Mouse (Mus musculus) hindbrain, embryonic 15.5 days (tissue): ENCODE results near the gene Nup54. TPM values are rescaled to one million over a fixed set of nuclear protein-coding genes. Genes with fewer than 3 reads are reported as not detected.
A peak's percentile ranks its signal among the peaks of the same experiment; 100 is the strongest.

Experiments
- ATAC-seq: fragments of 200-750 bp; cut with Nextera tagmentation; 2 replicates; pipeline ENCODE4 v1.8.0; 2017; ENCODE audit warnings: low read depth, moderate number of reproducible peaks, moderate TSS enrichment; ENCODE audit not compliant: low FRiP score
- H3K27ac ChIP-seq: fragments of 300-500 bp; sonication (generic); replicated peaks from 2 replicates; pipeline ENCODE4 v1.5.1; 2015; ENCODE audit warnings: mild to moderate bottlenecking, inconsistent platforms
- H3K27me3 ChIP-seq: fragments of 300-500 bp; sonication (generic); 2 replicates; pipeline ENCODE4 v1.6.1; 2015; ENCODE audit warnings: control low read depth, inconsistent platforms
- H3K36me3 ChIP-seq: fragments of 300-500 bp; sonication (generic); 2 replicates; pipeline ENCODE4 v1.6.1; 2015; ENCODE audit warnings: control low read depth, inconsistent platforms
- H3K4me1 ChIP-seq: fragments of 300-500 bp; sonication (generic); replicated peaks from 2 replicates; pipeline ENCODE4 v1.6.1; 2015; ENCODE audit warnings: control low read depth, inconsistent platforms
- H3K4me2 ChIP-seq: fragments of 300-500 bp; sonication (generic); 2 replicates; pipeline ENCODE4 v1.6.1; 2015; ENCODE audit warnings: moderate library complexity, mild to moderate bottlenecking, inconsistent platforms
- H3K4me3 ChIP-seq: fragments of 300-500 bp; sonication (generic); 2 replicates; pipeline ENCODE4 v1.5.1; 2015; ENCODE audit warnings: mild to moderate bottlenecking, inconsistent platforms
- H3K9ac ChIP-seq: fragments of 300-500 bp; sonication (generic); 2 replicates; pipeline ENCODE4 v1.6.1; 2015; ENCODE audit warnings: inconsistent platforms
- H3K9me3 ChIP-seq: fragments of 300-500 bp; sonication (generic); 2 replicates; pipeline ENCODE4 v1.6.1; 2016; ENCODE audit warnings: control low read depth, inconsistent platforms
- WGBS: fragments of 180-500 bp; shearing (Covaris S2); methylation state at CpG from one replicate; pipeline ENCODE4 v1.1.7; 2015; 5-methylcytosine and 5-hydroxymethylcytosine counted together
- polyA plus RNA-seq: library from polyadenylated mRNA; unstranded; fragments of >200 nt; fragmentation: Nextera tagmentation; extraction: Ambion mirVana; gene quantifications from 2 replicates; pipeline ENCODE4 v1.2.1, GENCODE M21; 2015

Gene Nup54
- polyA plus RNA-seq, 1 experiment from 2014 or later: 50.5 TPM

DNA sequence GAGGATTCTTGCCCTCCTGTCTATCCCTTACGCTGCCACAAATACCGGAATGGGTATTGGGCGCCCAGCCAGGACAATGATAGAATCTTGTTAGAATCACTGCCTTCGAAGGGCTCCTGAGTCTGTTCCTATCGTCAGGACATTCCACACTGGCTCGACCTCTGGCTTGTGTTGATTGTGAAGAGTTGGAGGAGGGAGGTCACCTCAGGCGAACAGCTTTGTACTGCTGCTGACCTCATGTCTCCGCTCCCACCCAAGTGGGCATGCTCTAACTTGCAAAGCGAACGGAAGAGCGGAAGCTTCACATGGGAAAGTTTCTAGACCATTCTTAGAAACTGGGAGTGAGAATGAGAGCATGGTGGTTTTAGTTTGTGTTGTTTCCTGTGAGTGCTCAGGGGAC lies 47.6 kb downstream of the Nup54 start:
- 76% methylated on average over 11 of the region's 11 CpGs for WGBS
- no peak overlapping the region for H3K4me3 ChIP-seq
- peaks cover 19% of the 10 kb centered on the region for H3K27me3 ChIP-seq
- ATAC-seq: no peak
- H3K27ac ChIP-seq: no peak overlapping the region
- no peak overlapping the region for H3K4me2 ChIP-seq
- no peak overlapping the region for H3K9ac ChIP-seq
- H3K4me1 ChIP-seq: peaks cover 3% of the 10 kb centered on the region; the same call in 1 of the 2 replicates
- H3K36me3 ChIP-seq: no peaks in the 10 kb centered on the region
- no peaks in the 10 kb centered on the region for H3K9me3 ChIP-seq

DNA sequence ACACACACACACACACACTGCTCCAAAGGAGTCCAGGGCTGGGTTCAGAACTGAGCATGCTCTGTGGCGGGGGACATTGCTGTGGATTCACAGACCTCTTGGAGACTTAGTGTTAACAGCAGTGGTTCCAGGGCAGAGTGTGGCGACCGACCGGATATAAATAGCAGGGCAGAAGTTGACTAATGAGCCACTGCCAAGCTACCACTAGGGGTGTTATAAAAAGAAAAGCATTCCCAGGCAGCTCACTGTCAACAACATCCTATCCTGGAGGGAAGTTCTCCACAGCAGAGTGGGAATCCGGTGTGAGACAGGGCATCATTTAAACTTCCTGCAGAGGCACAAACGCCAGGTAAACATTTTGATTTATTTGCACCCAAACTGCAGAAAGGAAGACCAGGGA lies 48.4 kb downstream of the Nup54 start:
- H3K4me3 ChIP-seq: no peak overlapping the region
- H3K4me2 ChIP-seq: no peak overlapping the region
- 40% methylated on average over 6 of the region's 6 CpGs for WGBS
- H3K27me3 ChIP-seq: peaks cover 15% of the 10 kb centered on the region
- H3K27ac ChIP-seq: no peak overlapping the region
- H3K4me1 ChIP-seq: no peaks in the 10 kb centered on the region
- H3K9me3 ChIP-seq: no peaks in the 10 kb centered on the region
- H3K36me3 ChIP-seq: no peaks in the 10 kb centered on the region
- no peak for ATAC-seq
- H3K9ac ChIP-seq: no peak overlapping the region

DNA sequence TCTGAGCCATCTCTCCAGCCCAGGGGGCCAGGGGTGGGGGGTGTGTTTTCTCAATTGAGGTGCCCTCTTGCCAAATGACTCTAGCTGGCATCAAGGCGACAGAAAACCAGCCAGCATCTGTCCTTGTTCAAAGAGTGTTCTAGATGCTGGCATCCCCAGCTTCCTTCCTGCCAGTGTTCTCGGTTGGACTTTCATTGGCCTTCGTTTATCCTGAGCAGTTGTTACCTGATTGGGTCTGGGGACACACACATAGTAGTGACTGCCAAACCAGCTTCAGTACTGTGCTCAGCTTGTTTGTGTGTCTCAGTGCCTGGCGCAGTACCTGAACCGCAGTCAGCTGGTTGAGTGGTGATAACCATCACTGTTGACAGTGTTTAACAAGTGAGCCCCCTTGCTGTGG lies 48.9 kb downstream of the Nup54 start:
- WGBS: 87% methylated on average over 5 of the region's 5 CpGs
- Histone ChIP-seq H3K27ac (no peak overlapping the region), H3K9me3 (no peaks in the 10 kb centered on the region), H3K4me2 (no peak overlapping the region), H3K9ac (no peak overlapping the region), H3K27me3 (peaks cover 9% of the 10 kb centered on the region), H3K4me1 (no peaks in the 10 kb centered on the region), H3K4me3 (no peak overlapping the region), H3K36me3 (no peaks in the 10 kb centered on the region)
- ATAC-seq: no peak

DNA sequence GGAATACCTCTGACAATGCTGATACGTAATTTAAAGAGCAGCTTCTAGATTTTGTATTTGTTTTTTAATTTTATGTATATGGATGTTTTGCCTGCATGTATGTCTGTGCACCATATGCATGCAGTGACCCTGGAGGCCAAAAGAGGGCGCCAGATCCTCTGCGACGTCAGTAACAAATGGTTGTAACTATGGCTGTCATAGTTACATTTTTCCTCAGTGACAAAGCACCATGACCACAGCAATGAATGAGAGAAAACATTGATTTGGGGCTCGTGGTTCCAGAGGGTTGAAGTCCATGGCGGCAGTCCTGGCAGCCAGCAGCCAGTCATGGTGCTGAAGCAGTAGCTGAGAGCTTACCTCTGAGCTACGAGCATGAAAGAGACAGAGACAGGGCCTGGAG lies 50.2 kb downstream of the Nup54 start:
- no peak for ATAC-seq
- Histone ChIP-seq H3K4me2 (no peak overlapping the region), H3K9ac (no peak overlapping the region), H3K27me3 (0 out of 2 replicates have a peak, but pooled peaks cover 3% of the 10 kb centered on the region), H3K4me3 (no peak overlapping the region), H3K27ac (no peak overlapping the region), H3K4me1 (no peaks in the 10 kb centered on the region), H3K9me3 (no peaks in the 10 kb centered on the region), H3K36me3 (no peaks in the 10 kb centered on the region)
- WGBS: 47% methylated on average over 7 of the region's 7 CpGs

DNA sequence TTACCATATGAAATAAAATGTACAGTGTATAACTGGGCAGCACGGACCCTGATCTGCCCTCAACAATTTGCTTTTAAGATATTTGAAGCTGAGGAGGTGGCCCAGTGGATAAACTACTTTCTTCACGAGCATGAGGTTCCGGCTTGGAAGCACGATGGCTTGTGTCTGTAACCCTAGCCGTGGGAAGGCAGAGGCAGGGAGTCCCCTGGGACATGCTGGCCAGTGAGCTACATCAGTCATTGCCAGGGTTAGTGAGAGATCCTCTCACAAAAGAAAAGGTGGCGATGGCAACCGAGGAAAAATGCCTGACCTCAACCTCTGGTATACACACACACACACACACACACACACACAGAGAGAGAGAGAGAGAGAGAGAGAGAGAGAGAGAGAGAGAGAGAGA lies 51.3 kb downstream of the Nup54 start:
- WGBS: 38% methylated on average over 7 of the region's 7 CpGs
- ATAC-seq: no peak
- Histone ChIP-seq H3K27me3 (0 out of 2 replicates have a peak, but pooled peaks cover 3% of the 10 kb centered on the region), H3K4me3 (no peak overlapping the region), H3K36me3 (no peaks in the 10 kb centered on the region), H3K9me3 (no peaks in the 10 kb centered on the region), H3K9ac (no peak overlapping the region), H3K27ac (no peak overlapping the region), H3K4me1 (no peaks in the 10 kb centered on the region), H3K4me2 (no peak overlapping the region)

DNA sequence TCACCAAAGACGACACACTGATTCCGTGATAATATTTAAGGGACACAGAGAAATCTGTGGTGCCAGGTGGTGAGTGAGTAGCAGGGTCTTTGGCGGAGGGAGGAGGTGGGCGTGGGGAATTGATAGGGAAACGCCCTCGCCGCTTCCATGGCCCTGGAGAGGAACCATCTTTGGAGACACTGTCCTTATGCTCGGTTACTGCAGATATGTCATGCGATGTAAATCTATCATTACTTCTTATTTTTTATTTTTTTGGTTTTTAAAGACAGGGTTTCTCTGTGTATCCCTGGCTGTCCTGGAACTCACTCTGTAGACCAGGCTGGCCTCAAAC lies 52.7 kb downstream of the Nup54 start:
- H3K27me3 ChIP-seq: 0 out of 2 replicates have a peak, but pooled peaks cover 3% of the 10 kb centered on the region
- H3K27ac ChIP-seq: no peak overlapping the region
- H3K36me3 ChIP-seq: no peaks in the 10 kb centered on the region
- no peaks in the 10 kb centered on the region for H3K9me3 ChIP-seq
- WGBS: 61% methylated on average over 9 of the region's 9 CpGs
- H3K4me2 ChIP-seq: no peak overlapping the region
- no peak overlapping the region for H3K4me3 ChIP-seq
- no peak; the same call in 1 of the 2 replicates for ATAC-seq
- H3K4me1 ChIP-seq: no peaks in the 10 kb centered on the region
- no peak overlapping the region for H3K9ac ChIP-seq

DNA sequence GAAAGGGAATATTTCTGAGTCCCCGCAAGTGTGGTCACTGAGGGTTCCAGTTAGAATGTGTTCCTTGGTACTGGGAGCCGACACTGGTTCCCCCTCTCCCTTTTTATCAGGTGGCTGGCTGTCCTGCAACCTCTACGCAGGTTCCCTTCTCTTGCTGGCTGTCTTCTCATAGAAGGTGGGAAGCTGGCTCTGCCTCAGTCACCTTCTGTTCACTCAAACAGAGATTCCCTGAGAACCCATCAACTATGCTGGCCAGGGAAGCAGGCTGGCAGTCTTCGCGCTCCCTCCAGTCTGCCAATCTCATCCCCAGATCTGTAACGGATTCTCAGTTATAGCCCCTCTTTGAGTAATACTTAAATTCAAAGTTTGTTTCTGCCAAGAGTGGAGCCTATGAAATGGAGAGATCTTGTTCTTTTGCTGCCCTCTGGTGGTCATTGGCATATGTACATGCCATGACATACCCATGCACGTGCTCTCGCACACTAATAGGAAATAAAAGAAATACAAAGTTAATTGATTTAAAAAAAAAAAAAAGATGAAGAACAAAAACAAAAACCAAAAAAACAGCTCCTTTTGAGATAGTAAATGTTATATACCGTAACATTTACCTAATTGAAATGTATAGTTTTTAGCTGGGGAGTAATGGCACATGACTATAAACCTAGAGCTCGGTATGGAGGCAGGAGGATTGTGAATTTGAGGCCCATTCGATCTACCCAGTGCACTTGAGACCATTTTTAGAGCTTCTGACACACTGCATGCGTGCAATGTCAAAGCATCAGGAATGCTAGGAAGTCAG lies 53.3 kb downstream of the Nup54 start:
- peak; percentile 91 for ATAC-seq
- Histone ChIP-seq H3K4me1 (no peaks in the 10 kb centered on the region), H3K4me2 (no peak overlapping the region), H3K27ac (no peak overlapping the region), H3K36me3 (no peaks in the 10 kb centered on the region), H3K9ac (no peak overlapping the region), H3K27me3 (0 out of 2 replicates have a peak, but pooled peaks cover 3% of the 10 kb centered on the region), H3K4me3 (no peak overlapping the region), H3K9me3 (no peaks in the 10 kb centered on the region)
- 39% methylated on average over 12 of the region's 12 CpGs for WGBS

DNA sequence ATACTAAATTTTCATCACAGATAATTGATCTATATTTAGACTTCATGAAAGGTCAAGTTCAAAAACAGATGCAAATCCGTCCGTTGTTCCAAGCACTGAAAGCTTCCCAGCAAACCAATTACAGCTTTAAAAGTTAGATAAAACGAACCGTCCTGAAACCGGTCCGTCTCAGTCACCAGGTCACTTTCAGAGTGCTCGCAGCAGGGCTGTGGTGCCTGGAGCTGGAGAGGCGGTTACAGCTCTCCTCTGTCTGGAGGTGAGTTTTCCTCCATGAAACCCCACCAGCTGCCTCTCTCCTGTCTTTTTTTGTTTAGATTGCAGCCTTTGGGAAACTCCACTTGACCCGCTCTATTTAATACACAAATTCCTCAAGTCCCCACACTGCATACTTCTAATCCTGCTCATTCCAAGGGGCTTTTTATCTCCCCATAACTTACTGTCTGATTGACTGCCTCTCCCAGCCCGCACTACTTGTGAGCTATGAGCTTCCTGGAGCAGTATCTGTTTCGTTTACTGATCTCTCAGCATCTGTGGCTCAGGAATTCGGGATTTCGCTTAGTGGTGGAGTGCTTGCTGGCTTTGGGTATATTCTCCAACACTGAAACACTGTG lies 58.1 kb downstream of the Nup54 start:
- WGBS: 59% methylated on average over 13 of the region's 13 CpGs
- H3K27ac ChIP-seq: no peak overlapping the region

DNA sequence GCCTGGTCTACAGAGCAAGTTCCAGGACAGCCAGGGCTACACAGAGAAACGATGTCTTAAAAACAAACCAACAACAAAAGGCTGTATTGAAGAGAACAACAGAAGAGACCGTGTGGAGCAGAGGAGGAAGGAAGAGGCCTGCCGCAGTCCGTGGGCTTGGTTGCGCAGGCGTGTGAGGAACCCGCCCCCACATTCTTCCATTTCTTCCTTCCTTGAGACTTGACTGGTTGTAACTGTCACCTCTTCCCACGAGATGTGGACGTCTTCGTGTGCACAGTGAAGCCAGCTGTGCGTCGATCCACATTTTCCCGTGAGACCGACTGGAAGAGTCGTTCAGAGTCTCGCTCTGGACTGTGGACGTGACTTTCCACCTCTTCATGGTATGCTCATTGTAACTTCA lies 59.7 kb downstream of the Nup54 start:
- no peak overlapping the region for H3K4me2 ChIP-seq
- WGBS: 83% methylated on average over 17 of the region's 17 CpGs
- H3K4me1 ChIP-seq: no peaks in the 10 kb centered on the region
- no peaks in the 10 kb centered on the region for H3K9me3 ChIP-seq
- H3K36me3 ChIP-seq: no peaks in the 10 kb centered on the region
- H3K27ac ChIP-seq: no peak overlapping the region
- no peaks in the 10 kb centered on the region for H3K27me3 ChIP-seq
- no peak overlapping the region for H3K9ac ChIP-seq
- ATAC-seq: no peak
- H3K4me3 ChIP-seq: no peak overlapping the region

More for the DNA sequence above, 58.1 kb downstream of the Nup54 start:
- Histone ChIP-seq H3K9me3 (no peaks in the 10 kb centered on the region), H3K9ac (no peak overlapping the region), H3K4me3 (no peak overlapping the region), H3K36me3 (no peaks in the 10 kb centered on the region), H3K27me3 (no peaks in the 10 kb centered on the region), H3K4me1 (no peaks in the 10 kb centered on the region), H3K4me2 (no peak overlapping the region)
- ATAC-seq: no peak

DNA sequence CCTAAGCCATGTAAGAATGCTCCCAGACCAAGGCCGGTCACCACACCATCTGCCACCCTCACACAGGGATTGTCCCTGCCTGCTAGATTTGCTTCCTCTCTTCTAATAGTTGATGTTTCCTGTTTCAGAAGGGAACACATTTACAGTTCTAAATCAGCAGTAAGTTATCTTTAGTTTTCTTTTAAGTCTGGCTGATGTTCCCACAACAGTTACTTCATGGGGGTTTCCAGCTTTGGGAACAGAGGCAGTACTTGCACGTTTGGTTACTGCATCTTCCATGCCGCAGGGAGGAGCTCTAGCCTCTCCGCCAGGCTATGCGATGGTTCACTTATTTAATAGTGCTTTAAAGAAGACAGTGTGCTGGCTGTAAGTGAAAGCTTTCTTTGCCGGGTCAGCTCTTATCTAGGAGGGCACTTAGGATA lies 60.3 kb downstream of the Nup54 start:
- no peak for ATAC-seq
- Histone ChIP-seq H3K27ac (no peak overlapping the region), H3K9me3 (no peaks in the 10 kb centered on the region), H3K27me3 (no peaks in the 10 kb centered on the region), H3K36me3 (no peaks in the 10 kb centered on the region), H3K4me3 (no peak overlapping the region), H3K4me2 (no peak overlapping the region), H3K9ac (no peak overlapping the region), H3K4me1 (no peaks in the 10 kb centered on the region)
- 61% methylated on average over 6 of the region's 6 CpGs for WGBS

DNA sequence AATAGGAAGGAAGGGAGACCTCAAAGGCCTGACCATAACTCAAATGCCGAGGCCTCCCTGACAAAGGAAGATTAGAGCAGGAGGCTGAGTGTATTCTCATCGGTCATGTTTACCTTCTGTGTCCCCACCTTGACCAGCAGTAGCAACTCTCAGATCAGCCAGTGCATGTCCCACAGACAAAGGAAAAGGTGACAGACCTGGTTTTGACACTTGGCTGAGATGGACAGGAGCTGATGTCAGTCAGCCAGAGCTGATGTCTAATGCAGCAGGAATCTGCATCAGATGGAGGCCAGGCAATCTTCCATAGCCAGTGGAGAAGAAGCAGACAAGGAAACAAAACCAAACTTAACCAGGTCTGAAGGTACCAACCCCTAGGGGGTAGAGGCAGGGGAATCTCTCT lies 62.4 kb downstream of the Nup54 start:
- no peaks in the 10 kb centered on the region for H3K36me3 ChIP-seq
- WGBS: 92% methylated on average over 2 of the region's 2 CpGs
- H3K4me3 ChIP-seq: no peak overlapping the region
- H3K9me3 ChIP-seq: no peaks in the 10 kb centered on the region
- no peak overlapping the region for H3K4me2 ChIP-seq
- H3K4me1 ChIP-seq: 0 out of 2 replicates have a peak, but pooled peaks cover 5% of the 10 kb centered on the region
- H3K27me3 ChIP-seq: no peaks in the 10 kb centered on the region
- no peak overlapping the region for H3K27ac ChIP-seq
- no peak for ATAC-seq
- no peak overlapping the region for H3K9ac ChIP-seq

DNA sequence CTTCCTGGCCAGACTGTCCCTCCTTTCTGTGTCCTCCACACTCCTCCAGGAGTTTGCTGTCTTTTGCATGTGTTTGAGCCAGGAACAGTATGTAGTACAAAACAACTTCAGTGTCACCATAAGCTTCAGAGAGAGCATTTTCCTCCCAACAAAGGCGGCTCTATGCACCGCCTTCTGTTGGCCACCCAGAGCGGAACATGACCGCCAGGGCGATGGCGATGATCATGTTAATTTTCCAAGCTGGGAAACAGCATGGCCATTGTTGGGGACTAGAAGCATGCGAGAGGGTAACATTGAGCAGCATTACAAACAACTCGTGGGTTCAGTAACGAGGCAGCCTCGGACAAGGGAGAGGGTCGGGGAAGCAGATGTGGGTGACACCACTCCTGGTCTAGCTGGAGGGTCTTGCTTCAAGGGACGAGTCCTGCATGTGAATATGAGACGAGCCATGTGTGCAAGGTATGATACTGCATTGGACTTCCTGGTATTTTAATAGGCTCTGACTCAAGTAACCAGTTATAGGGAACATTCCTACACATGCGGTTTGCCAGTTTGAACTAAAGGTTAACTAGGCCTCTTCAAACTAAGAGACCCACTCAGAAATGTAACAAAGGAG lies 63.5 kb downstream of the Nup54 start:
- Histone ChIP-seq H3K4me2 (no peak overlapping the region), H3K27me3 (no peaks in the 10 kb centered on the region), H3K4me1 (0 out of 2 replicates have a peak, but pooled peaks cover 5% of the 10 kb centered on the region), H3K4me3 (no peak overlapping the region), H3K9me3 (no peaks in the 10 kb centered on the region), H3K36me3 (no peaks in the 10 kb centered on the region), H3K9ac (no peak overlapping the region), H3K27ac (no peak overlapping the region)
- peak; percentile 58; the same call in 1 of the 2 replicates for ATAC-seq
- WGBS: 63% methylated on average over 14 of the region's 14 CpGs
